Mouse (Mus musculus) lung, embryonic 14.5 days (tissue): ENCODE measurements at regions not wholly inside any gene's neighbourhood (a gene's known extent, or its start where the extent isn't known, plus 50 kb on each side); places are given as distances from the start of the nearest gene placed in this dataset.

Source experiments
- ATAC-seq: fragments of 200-750 bp; cut with Nextera tagmentation; 2 replicates; pipeline ENCODE4 v1.8.0; 2017; ENCODE audit warnings: mild to moderate bottlenecking, moderate TSS enrichment, moderate library complexity; ENCODE audit not compliant: insufficient read depth
- DNase-seq: peaks from one replicate; pipeline ENCODE4 v3.0.0-alpha.2; 2015
- H3K27ac ChIP-seq: fragments of 300-500 bp; sonication (generic); 2 replicates; pipeline ENCODE4 v1.5.1; 2014; ENCODE audit warnings: low read depth, mild to moderate bottlenecking, moderate library complexity
- H3K27me3 ChIP-seq: fragments of 300-500 bp; sonication (generic); 2 replicates; pipeline ENCODE4 v1.6.1; 2014; ENCODE audit warnings: low read length, control low read depth; ENCODE audit not compliant: insufficient read depth
- H3K36me3 ChIP-seq: fragments of 300-500 bp; sonication (generic); 2 replicates; pipeline ENCODE4 v1.6.1; 2014; ENCODE audit warnings: control low read depth; ENCODE audit not compliant: insufficient read depth
- H3K4me1 ChIP-seq: fragments of 300-500 bp; sonication (generic); 2 replicates; pipeline ENCODE4 v1.6.1; 2014; ENCODE audit warnings: antibody characterized with exemption, control low read depth; ENCODE audit not compliant: insufficient read depth
- H3K4me2 ChIP-seq: fragments of 300-500 bp; sonication (generic); 2 replicates; pipeline ENCODE4 v1.6.1; 2014; ENCODE audit warnings: mild to moderate bottlenecking
- H3K4me3 ChIP-seq: fragments of 300-500 bp; sonication (generic); 2 replicates; pipeline ENCODE4 v1.5.1; 2014; ENCODE audit warnings: low read depth, low read length
- H3K9ac ChIP-seq: fragments of 300-500 bp; sonication (generic); 2 replicates; pipeline ENCODE4 v1.6.1; 2014
- H3K9me3 ChIP-seq: fragments of 300-500 bp; sonication (generic); 2 replicates; pipeline ENCODE4 v1.6.1; 2016; ENCODE audit warnings: low read depth, low read length, control low read depth
- CTCF ChIP-seq: IDR thresholded peaks from 2 replicates; pipeline ENCODE4 v1.5.1; 2016; ENCODE audit warnings: antibody characterized with exemption, low read depth
- WGBS: fragments of 180-500 bp; shearing (Covaris S2); extraction: QIAGEN DNeasy Blood & Tissue Kit; methylation state at CpG from one replicate; pipeline ENCODE4 v1.1.7; 2014; 5-methylcytosine and 5-hydroxymethylcytosine counted together

DNA sequence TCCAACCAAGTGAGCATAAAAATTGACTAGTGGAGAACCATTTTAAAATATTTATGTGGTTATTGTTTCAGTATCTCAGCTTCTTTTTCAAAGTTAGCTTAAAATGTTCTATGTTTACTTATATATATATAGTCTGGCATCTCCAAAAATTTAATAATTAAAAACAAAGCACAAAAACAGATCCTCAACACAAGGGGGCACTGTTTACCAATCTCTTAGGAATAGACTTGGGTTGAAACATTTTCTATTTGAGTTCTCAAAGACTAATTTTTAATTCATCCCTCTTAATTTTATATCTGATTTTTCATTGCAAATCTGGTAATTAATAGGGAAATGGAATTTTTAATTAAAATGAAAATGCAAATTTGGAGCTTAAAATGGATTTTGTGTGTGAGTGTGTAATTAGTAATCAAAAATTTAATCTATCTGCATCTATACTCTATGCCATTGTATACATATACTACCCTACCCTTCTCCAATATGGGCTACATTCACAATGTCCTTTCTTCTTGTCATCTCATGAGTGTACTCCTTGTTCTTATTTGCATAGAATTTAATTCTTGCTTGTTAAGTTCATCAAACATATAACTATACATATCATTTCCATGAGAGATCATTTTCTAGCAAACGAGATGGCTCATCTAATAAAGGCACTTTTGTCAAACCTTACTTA is 329.6 kb upstream of the Kcnh7 start:
- WGBS = 64% methylated on average over 1 of the region's 1 CpGs
- DNase-seq = peak; percentile 84

GRCm38 (mm10) chr2:63503939-63504338 is 319.9 kb upstream of the Kcnh7 start:
- H3K27me3 ChIP-seq = no peaks in the 10 kb centered on the region
- H3K4me2 ChIP-seq = no peak overlapping the region
- H3K9ac ChIP-seq = no peak overlapping the region
- DNase-seq (peak; percentile 77), ATAC-seq (no peak)
- H3K9me3 ChIP-seq = no peaks in the 10 kb centered on the region
- H3K4me1 ChIP-seq = no peaks in the 10 kb centered on the region
- peak; percentile 76 for TF ChIP-seq CTCF
- H3K27ac ChIP-seq = no peak overlapping the region
- no peak overlapping the region for H3K4me3 ChIP-seq
- H3K36me3 ChIP-seq = no peaks in the 10 kb centered on the region
- 11% methylated on average over 3 of the region's 3 CpGs for WGBS

More for the DNA sequence above, 329.6 kb upstream of the Kcnh7 start:
- Histone ChIP-seq H3K9ac (no peak overlapping the region), H3K9me3 (no peaks in the 10 kb centered on the region), H3K4me1 (no peaks in the 10 kb centered on the region), H3K27me3 (no peaks in the 10 kb centered on the region), H3K4me2 (no peak overlapping the region), H3K4me3 (no peak overlapping the region), H3K36me3 (no peaks in the 10 kb centered on the region), H3K27ac (no peak overlapping the region)
- peak; percentile 55 for TF ChIP-seq CTCF
- ATAC-seq = no peak

GRCm38 (mm10) chr2:63476411-63476810 is 292.3 kb upstream of the Kcnh7 start:
- ATAC-seq (no peak), DNase-seq (no peak)
- TF ChIP-seq CTCF = no peak
- H3K4me3 ChIP-seq = no peak overlapping the region
- H3K27me3 ChIP-seq = no peaks in the 10 kb centered on the region
- H3K9ac ChIP-seq = no peak overlapping the region
- H3K9me3 ChIP-seq = no peaks in the 10 kb centered on the region
- H3K36me3 ChIP-seq = no peaks in the 10 kb centered on the region
- H3K4me1 ChIP-seq = no peaks in the 10 kb centered on the region
- no peak overlapping the region for H3K27ac ChIP-seq
- WGBS = 42% methylated on average over 5 of the region's 5 CpGs
- H3K4me2 ChIP-seq = no peak overlapping the region

DNA sequence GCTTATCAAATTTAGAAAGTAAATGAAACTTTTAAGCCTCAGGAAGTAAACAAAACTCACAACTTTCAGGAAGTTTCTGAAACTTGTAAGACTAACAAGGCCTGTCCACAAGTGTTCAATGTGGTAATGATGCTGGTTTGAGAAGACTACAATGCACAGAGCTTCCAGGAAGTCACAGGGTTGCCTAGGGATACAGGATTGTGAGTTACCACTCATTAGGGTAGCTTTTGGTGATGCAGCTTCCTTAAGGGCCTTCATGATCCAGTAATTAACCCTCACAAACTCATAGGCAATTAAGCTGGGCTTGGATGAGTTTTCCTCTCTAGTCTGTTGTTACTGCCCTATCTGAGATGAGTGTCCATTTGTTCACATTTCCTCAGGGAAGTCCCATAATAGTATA is 291.2 kb upstream of the Kcnh7 start:
- H3K9ac ChIP-seq = no peak overlapping the region
- no peak for TF ChIP-seq CTCF
- ATAC-seq = no peak
- no peak for DNase-seq
- H3K36me3 ChIP-seq = no peaks in the 10 kb centered on the region
- H3K27me3 ChIP-seq = no peaks in the 10 kb centered on the region
- H3K4me3 ChIP-seq = no peak overlapping the region
- no peak overlapping the region for H3K27ac ChIP-seq
- no peaks in the 10 kb centered on the region for H3K9me3 ChIP-seq
- no peaks in the 10 kb centered on the region for H3K4me1 ChIP-seq
- no peak overlapping the region for H3K4me2 ChIP-seq

- Histone ChIP-seq H3K9ac (no peak overlapping the region), H3K27ac (no peak overlapping the region), H3K4me3 (no peak overlapping the region), H3K4me2 (no peak overlapping the region), H3K9me3 (no peaks in the 10 kb centered on the region), H3K27me3 (no peaks in the 10 kb centered on the region), H3K4me1 (no peaks in the 10 kb centered on the region), H3K36me3 (no peaks in the 10 kb centered on the region)
- WGBS = 5% methylated on average over 2 of the region's 2 CpGs
- ATAC-seq (peak; percentile 75), DNase-seq (peak; percentile 83)
- peak; percentile 80 for TF ChIP-seq CTCF
Observed at GRCm38 (mm10) chr2:63473699-63474098, 289.6 kb upstream of the Kcnh7 start.

DNA sequence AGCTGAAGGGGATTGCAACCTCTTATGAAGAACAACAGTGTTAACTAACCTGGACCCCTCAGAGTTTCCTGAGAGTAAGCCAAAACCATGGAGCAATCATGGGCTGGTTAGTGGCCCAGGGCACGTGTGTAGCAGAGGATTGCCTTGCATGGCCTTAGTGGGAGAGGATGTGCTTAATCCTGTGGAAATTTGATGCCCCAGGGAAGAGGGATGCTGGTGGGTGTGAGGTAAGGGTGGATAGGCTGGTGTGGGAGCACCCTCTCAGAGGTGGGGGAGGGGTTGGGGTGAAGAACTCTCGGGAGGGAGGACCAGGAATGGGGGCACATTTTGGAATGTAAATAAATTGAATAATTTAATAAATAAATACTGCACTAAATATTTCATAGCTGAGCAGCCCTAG is 288.2 kb upstream of the Kcnh7 start:
- Histone ChIP-seq H3K9me3 (no peaks in the 10 kb centered on the region), H3K9ac (no peak overlapping the region), H3K4me2 (no peak overlapping the region), H3K27me3 (no peaks in the 10 kb centered on the region), H3K4me1 (no peaks in the 10 kb centered on the region), H3K27ac (no peak overlapping the region), H3K4me3 (no peak overlapping the region), H3K36me3 (no peaks in the 10 kb centered on the region)
- ATAC-seq (no peak), DNase-seq (no peak)
- no peak for TF ChIP-seq CTCF
- 41% methylated on average over 2 of the region's 2 CpGs for WGBS

GRCm38 (mm10) chr2:63459112-63459511 is 275.0 kb upstream of the Kcnh7 start:
- Histone ChIP-seq H3K9me3 (no peaks in the 10 kb centered on the region), H3K27me3 (no peaks in the 10 kb centered on the region), H3K27ac (no peak overlapping the region), H3K36me3 (no peaks in the 10 kb centered on the region), H3K4me2 (no peak overlapping the region), H3K4me3 (no peak overlapping the region), H3K4me1 (0 out of 2 replicates have a peak, but pooled peaks cover 2% of the 10 kb centered on the region), H3K9ac (no peak overlapping the region)
- DNase-seq (no peak), ATAC-seq (no peak)
- 81% methylated on average over 2 of the region's 2 CpGs for WGBS
- TF ChIP-seq CTCF = no peak
